Mouse (Mus musculus): ENCODE results near the gene Epn2. TPM values are rescaled to one million over a fixed set of nuclear protein-coding genes. Genes with fewer than 3 reads are reported as not detected.

The Epn2 gene
- polyA plus RNA-seq, 1 experiment from 2014 or later = 48.3 TPM

DNA sequence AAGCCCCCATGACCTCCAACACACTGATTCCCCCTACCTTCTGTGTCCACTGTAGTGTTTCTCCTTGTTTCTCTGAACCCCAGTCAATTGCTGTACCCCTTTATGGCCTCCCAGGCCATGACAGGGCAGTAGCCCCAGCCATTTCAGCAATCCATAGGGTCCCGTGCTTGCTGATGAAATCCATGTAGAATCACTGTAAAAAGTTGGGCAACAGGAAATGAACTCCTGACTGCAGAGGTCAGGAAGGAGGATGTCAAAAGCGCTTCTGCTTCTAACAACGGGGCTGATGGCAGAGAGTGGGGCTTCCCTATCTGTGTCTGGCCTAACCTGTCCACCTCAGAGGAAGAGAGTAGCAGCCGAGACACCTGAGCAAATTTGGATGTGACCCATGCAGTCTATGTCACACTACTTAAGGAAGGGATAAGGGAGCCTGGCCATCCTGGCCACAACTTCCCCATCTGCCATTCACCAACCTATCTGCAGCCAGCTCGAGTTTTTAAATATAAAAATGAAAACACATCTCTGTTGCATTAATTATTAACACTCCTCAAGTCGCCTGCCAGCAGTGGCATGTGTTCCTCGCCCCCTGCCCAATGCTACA is 110.1 kb downstream of the Epn2 start:
- H3K27ac ChIP-seq = no peak overlapping the region
- no peak overlapping the region for H3K9ac ChIP-seq (replicated peaks)
- no peak for ATAC-seq
- H3K4me2 ChIP-seq (replicated peaks) = no peak overlapping the region
- H3K9me3 ChIP-seq = no peaks in the 10 kb centered on the region
- 79% methylated on average over 7 of the region's 7 CpGs for WGBS
- no peaks in the 10 kb centered on the region for H3K4me1 ChIP-seq (replicated peaks)
- H3K27me3 ChIP-seq = no peaks in the 10 kb centered on the region
- H3K36me3 ChIP-seq = no peaks in the 10 kb centered on the region
- H3K4me3 ChIP-seq (replicated peaks) = no peak overlapping the region

DNA sequence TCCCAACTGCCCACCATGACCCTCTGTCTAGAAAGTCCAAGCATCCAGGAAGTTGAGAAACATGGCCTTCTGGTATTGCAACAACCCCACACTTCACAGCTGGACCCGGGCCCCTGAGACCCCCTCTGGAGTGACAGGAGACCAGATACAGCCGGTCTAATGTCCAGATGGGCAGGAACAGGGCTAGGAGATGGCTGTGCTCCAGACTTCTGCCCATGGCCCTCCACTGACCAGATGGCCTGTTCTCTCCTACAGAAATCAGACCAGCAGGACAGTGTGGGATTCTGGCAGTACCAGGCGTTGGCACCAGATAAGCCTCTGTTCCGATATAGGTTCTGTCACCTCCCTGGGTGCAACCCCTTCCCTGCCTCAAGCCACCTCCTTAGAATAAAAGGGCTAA is 111.0 kb downstream of the Epn2 start:
- no peak overlapping the region for H3K9ac ChIP-seq (replicated peaks)
- 86% methylated on average over 4 of the region's 4 CpGs for WGBS

More for the DNA sequence above, 111.0 kb downstream of the Epn2 start:
- Histone ChIP-seq H3K36me3 (no peaks in the 10 kb centered on the region), H3K27me3 (no peaks in the 10 kb centered on the region), H3K9me3 (no peaks in the 10 kb centered on the region), H3K4me3 (replicated peaks) (no peak overlapping the region), H3K4me2 (replicated peaks) (no peak overlapping the region), H3K27ac (no peak overlapping the region), H3K4me1 (replicated peaks) (no peaks in the 10 kb centered on the region)
- no peak for ATAC-seq

Other genes with a start within 250 kb of the Epn2 start
- gene Slc47a2, start 236.8 kb downstream of the Epn2 start, polyA plus RNA-seq (2015; fragmentation: Nextera tagmentation; extraction: Ambion mirVana) = not detected in 2 replicates
- 0.08 TPM in 1 of 2 replicates, not detected in the other for gene Slc47a1, start 201.3 kb downstream of the Epn2 start, polyA plus RNA-seq (2015; fragmentation: Nextera tagmentation; extraction: Ambion mirVana)
- gene Rnf112, start 125.6 kb downstream of the Epn2 start, polyA plus RNA-seq (2015; fragmentation: Nextera tagmentation; extraction: Ambion mirVana) = 13.6 and 15.0 TPM in 2 replicates
- 28.6 and 35.4 TPM in 2 replicates for gene Mfap4, start 94.3 kb downstream of the Epn2 start, polyA plus RNA-seq (2015; fragmentation: Nextera tagmentation; extraction: Ambion mirVana)
- 76.6 and 87.2 TPM in 2 replicates for gene Mapk7, start 85.3 kb downstream of the Epn2 start, polyA plus RNA-seq (2015; fragmentation: Nextera tagmentation; extraction: Ambion mirVana)
- gene B9d1, start 74.5 kb downstream of the Epn2 start, polyA plus RNA-seq (2015; fragmentation: Nextera tagmentation; extraction: Ambion mirVana) = 38.3 and 40.8 TPM in 2 replicates
- 9.0 and 11.1 TPM in 2 replicates for gene Grap, start 73.6 kb upstream of the Epn2 start, polyA plus RNA-seq (2015; fragmentation: Nextera tagmentation; extraction: Ambion mirVana)
- 0.17 and 0.24 TPM in 2 replicates for gene Fam83g, start 104.4 kb upstream of the Epn2 start, polyA plus RNA-seq (2015; fragmentation: Nextera tagmentation; extraction: Ambion mirVana)
- gene Slc5a10, start 141.1 kb upstream of the Epn2 start, polyA plus RNA-seq (2015; fragmentation: Nextera tagmentation; extraction: Ambion mirVana) = 0.08 TPM in 1 of 2 replicates, not detected in the other
- gene Prpsap2, start 182.4 kb upstream of the Epn2 start, polyA plus RNA-seq (2015; fragmentation: Nextera tagmentation; extraction: Ambion mirVana) = 61.5 and 63.4 TPM in 2 replicates